Mouse (Mus musculus) neutrophil, adult 59 days (primary cell): ENCODE measurements around the gene Gm21518. TPM values are rescaled to one million over a fixed set of nuclear protein-coding genes. Genes with fewer than 3 reads are reported as not detected.

Experiments
- total RNA-seq, 2 experiments: library from RNA; stranded (reverse); gene quantifications; 1 replicate in 1 of 2; 2 replicates in 1 of 2; pipeline ENCODE4 v1.2.4; 2023

Gm21518 gene
- total RNA-seq: not detected

DNA sequence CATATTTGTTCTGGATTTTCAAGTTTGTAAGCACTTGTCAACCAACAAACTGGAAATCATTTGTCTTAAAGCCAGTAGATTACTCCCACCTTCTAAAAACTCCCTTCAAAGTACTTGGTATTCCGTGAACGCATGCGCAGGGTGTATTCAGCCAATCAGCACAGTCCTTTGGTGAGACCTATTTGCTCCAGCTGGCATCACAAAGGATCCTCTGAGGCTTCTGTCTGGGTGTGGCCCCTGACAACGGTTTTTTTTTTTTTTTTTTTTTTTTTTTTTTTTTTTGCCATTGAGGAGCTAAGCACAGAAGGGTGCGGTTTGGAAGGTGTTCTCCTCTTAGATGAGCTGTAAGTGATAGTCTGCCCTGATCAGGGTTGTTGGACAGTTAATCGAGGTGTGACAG lies at the start of gene Gm21518:
Gene Gm21518 (plus strand): TSS at position 301 of the 400 bp plus-strand sequence.

